Mouse (Mus musculus): ENCODE data around the gene Gm45521. TPM values are rescaled to one million over a fixed set of nuclear protein-coding genes. Genes with fewer than 3 reads are reported as not detected.
A peak's percentile ranks its signal among the peaks of the same experiment; 100 is the strongest.

Gm45521 gene
- polyA plus RNA-seq, 1 experiment = not detected

DNA sequence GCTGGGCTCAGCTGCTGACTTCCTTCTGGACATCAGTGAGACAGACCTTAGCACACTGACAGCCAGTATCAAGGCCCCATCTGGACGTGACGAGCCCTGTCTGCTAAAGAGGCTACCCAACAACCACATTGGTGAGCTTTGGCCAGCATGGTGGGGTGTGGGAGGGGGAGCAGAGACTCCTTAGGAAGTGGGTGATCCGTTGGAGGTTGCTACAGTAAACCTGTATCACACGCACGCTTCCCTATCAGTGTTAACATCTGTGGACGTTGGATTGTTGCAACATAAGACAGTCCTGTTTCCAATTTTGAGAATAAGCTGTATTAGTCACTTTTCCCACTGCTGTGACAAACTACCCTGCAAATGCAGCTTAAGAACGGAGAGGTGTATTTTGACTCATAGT is 28.1 kb upstream of the Gm45521 start:
- no peak overlapping the region for H3K4me3 ChIP-seq (ENCODE audit: insufficient read depth, low read length)
- H3K4me1 ChIP-seq (ENCODE audit: control insufficient read depth, insufficient read depth, low read length) = peaks cover 2% of the 10 kb centered on the region; the same call in 1 of the 2 replicates
- TF ChIP-seq POLR2A (IDR thresholded peaks at IDR 0.05; ENCODE audit: extremely low read depth, insufficient read depth, low read length) (no peak), CTCF (IDR thresholded peaks at IDR 0.05; ENCODE audit: extremely low read depth, insufficient read depth, low read length) (no peak)
- no peak overlapping the region for H3K27ac ChIP-seq (ENCODE audit: insufficient read depth, low read length)

GRCm38 (mm10) chr14:7932151-7932550 is 24.9 kb upstream of the Gm45521 start:
- Histone ChIP-seq H3K4me1 (ENCODE audit: control insufficient read depth, insufficient read depth, low read length) (no peaks in the 10 kb centered on the region), H3K27ac (ENCODE audit: insufficient read depth, low read length) (no peak overlapping the region), H3K4me3 (ENCODE audit: insufficient read depth, low read length) (no peak overlapping the region)
- TF ChIP-seq POLR2A (IDR thresholded peaks at IDR 0.05; ENCODE audit: extremely low read depth, insufficient read depth, low read length) (no peak), CTCF (IDR thresholded peaks at IDR 0.05; ENCODE audit: extremely low read depth, insufficient read depth, low read length) (no peak)

DNA sequence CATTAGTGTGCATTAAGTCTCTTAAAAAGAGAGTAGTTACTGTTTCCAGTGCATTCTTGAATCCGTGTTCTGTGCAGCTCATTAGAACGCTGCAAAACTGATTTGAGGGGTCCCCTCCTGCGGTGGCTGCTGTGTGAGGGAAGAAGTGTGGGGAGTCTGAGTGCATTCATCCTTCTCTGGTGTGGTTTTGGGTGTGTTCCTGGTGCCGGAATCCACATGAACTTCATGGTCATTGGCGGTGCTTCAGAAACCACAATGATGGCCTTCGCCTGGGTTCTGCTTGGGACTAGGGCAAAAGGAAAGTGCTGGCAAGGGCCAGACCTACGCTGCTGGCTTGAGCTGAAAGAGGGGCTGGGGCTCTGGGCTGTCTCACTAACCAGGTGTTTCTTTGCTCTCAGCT is 22.9 kb upstream of the Gm45521 start:
- TF ChIP-seq CTCF (IDR thresholded peaks at IDR 0.05; ENCODE audit: extremely low read depth, insufficient read depth, low read length) = no peak
- TF ChIP-seq POLR2A (IDR thresholded peaks at IDR 0.05; ENCODE audit: extremely low read depth, insufficient read depth, low read length) = no peak
- Histone ChIP-seq H3K4me3 (ENCODE audit: insufficient read depth, low read length) (no peak overlapping the region), H3K4me1 (ENCODE audit: control insufficient read depth, insufficient read depth, low read length) (no peaks in the 10 kb centered on the region), H3K27ac (ENCODE audit: insufficient read depth, low read length) (no peak overlapping the region)

GRCm38 (mm10) chr14:7937052-7937630 is 19.9 kb upstream of the Gm45521 start:
- no peak overlapping the region for H3K27ac ChIP-seq (ENCODE audit: insufficient read depth, low read length)

DNA sequence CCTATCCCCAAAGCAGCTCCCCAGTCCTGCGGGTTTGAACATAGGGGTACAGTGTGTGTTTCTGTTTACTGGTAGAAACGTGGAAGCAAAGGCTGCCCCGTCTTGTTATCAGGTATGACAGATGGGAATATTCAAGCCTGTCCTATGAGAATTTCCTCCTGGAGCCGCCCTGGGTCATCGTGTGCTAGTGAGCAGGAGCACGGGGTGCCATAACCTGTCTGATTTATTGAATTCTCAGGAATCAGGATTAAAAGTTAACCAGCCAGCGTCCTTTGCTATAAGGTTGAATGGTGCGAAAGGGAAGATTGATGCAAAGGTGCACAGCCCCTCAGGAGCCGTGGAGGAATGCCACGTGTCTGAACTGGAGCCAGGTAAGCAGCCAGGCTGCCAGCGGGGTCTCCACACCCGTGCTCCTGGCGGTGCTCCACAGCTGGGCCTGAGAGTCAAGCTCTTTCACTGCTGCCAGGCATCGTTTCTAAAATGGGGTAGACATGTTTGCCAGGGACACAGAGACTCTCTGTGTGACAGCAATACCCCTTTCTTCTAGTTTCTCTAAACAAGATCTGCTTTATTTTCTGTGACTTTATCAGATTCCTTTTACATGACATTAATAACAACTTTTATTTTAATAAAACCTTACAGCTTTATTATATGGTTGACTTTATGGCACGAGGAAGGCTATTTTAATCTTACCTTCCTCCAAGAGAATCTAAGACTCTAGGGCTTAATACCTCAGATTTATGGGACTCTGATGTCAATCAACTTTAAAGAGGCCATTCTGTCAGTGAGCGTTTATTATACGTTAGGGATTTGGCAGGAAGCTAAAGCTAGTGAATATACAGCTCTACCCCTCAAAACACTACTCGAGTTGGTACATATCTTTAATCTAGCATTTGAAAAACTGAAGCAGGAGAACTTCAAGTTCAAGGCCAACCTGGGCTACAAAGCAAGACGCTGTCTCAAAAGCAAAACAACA is 18.0 kb upstream of the Gm45521 start:
- Histone ChIP-seq H3K4me1 (ENCODE audit: control insufficient read depth, insufficient read depth, low read length) (0 out of 2 replicates have a peak, but pooled peaks cover 1% of the 10 kb centered on the region), H3K4me3 (ENCODE audit: insufficient read depth, low read length) (no peak overlapping the region), H3K27ac (ENCODE audit: insufficient read depth, low read length) (no peak overlapping the region)
- TF ChIP-seq POLR2A (IDR thresholded peaks at IDR 0.05; ENCODE audit: extremely low read depth, insufficient read depth, low read length) (no peak), CTCF (IDR thresholded peaks at IDR 0.05; ENCODE audit: extremely low read depth, insufficient read depth, low read length) (no peak)

More at GRCm38 (mm10) chr14:7937052-7937630, 19.9 kb upstream of the Gm45521 start:
- no peaks in the 10 kb centered on the region for H3K4me1 ChIP-seq (ENCODE audit: control insufficient read depth, insufficient read depth, low read length)
- no peak overlapping the region for H3K4me3 ChIP-seq (ENCODE audit: insufficient read depth, low read length)
- no peak for TF ChIP-seq POLR2A (IDR thresholded peaks at IDR 0.05; ENCODE audit: extremely low read depth, insufficient read depth, low read length)
- TF ChIP-seq CTCF (IDR thresholded peaks at IDR 0.05; ENCODE audit: extremely low read depth, insufficient read depth, low read length) = peak; percentile 59

DNA sequence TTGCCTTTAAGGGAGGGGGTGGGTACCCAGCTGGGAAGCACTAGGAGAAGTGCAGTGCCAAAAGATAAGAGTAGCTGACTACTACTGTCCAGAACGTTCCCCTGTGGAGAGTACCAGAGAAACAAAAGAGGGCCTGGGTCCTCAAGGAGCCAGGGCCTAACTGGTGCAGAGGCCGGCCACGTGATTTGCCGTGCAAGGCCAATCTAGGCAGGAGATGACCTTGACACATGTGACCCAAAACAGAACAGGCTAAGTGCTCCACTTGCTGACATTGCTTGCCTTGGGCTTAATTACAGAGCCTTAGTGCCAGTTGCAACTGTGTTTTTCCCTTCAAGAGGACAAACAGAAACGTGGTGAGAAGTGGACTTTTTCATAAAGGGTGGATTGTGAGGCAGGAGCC is 15.7 kb upstream of the Gm45521 start:
- Histone ChIP-seq H3K4me1 (ENCODE audit: control insufficient read depth, insufficient read depth, low read length) (0 out of 2 replicates have a peak, but pooled peaks cover 1% of the 10 kb centered on the region), H3K4me3 (ENCODE audit: insufficient read depth, low read length) (no peak overlapping the region), H3K27ac (ENCODE audit: insufficient read depth, low read length) (no peak overlapping the region)
- TF ChIP-seq POLR2A (IDR thresholded peaks at IDR 0.05; ENCODE audit: extremely low read depth, insufficient read depth, low read length) = no peak
- TF ChIP-seq CTCF (IDR thresholded peaks at IDR 0.05; ENCODE audit: extremely low read depth, insufficient read depth, low read length) = no peak

DNA sequence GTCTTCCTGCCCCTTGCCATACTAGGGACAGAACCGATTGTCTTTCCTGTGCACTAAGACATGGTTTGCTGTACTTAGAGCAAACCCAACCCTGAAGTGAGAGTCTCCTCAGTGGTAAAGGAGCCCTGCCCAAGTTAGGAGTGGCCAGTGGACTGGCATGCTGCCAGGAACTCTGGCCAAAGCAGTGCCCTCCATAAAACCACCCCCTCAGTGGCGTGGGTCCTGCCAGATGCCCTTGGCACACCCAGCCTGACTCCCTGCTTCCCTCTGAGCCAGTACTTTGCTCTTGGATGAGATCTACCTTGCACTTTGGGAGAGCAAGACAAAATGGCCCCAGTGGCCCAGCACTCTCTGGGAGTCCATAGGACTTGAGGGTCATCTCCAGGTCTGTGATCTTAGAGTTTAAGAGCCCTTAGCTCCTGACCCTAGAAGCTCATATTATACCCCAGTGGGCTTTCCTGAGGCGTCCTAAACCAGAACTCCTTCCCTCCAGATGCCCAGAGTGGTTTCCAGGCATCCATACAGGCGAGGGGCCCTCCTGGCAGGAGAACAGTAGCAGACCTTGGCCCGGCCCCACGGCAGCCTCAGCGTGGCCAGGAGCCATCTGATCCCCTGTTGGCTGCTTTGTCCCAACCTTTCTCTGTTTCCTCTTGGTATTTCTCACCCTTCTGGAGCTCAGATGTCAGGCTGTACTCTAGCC is 13.8 kb upstream of the Gm45521 start:
- 0 out of 2 replicates have a peak, but pooled peaks cover 1% of the 10 kb centered on the region for H3K4me1 ChIP-seq (ENCODE audit: control insufficient read depth, insufficient read depth, low read length)
- H3K4me3 ChIP-seq (ENCODE audit: insufficient read depth, low read length) = no peak overlapping the region
- H3K27ac ChIP-seq (ENCODE audit: insufficient read depth, low read length) = no peak overlapping the region
- TF ChIP-seq CTCF (IDR thresholded peaks at IDR 0.05; ENCODE audit: extremely low read depth, insufficient read depth, low read length) (no peak), POLR2A (IDR thresholded peaks at IDR 0.05; ENCODE audit: extremely low read depth, insufficient read depth, low read length) (no peak)

GRCm38 (mm10) chr14:7943801-7944135 is 13.3 kb upstream of the Gm45521 start:
- 0 out of 2 replicates have a peak overlapping the region, but pooled peaks have one; percentile 71 for H3K27ac ChIP-seq (ENCODE audit: insufficient read depth, low read length)

DNA sequence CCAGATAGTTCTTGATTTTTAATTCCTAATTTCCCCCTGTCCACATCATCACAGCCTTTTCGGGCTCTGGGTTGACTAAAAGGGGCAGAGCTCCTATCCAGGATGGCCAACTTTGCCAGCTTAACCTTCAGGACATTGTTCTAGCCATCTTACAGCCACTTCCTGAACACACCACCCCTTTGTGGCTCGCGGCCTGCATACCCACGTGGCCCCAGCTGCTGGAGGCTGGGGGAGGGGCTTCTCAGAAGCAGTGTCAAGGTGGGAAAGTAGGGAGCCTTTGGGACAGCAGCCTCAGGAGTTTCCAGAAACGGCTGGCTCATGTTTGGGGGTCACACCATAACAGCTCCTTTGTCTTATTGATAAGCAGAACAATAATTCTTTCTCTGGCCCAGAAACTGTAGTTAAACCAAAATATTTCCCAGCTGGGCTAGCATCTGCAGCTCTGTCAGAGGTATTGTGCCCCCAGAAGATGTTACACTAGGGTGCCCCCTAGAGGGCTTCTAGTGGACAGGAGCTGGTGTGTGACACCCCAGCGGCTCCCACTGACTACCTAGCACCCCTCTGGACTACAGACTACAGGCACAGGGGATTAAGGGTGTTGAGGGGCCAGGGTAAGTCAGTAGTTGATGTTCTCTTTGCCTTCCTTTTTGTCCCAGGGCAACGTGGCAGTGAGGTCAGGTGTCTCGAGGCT is 12.6 kb upstream of the Gm45521 start:
- 0 out of 2 replicates have a peak, but pooled peaks have one; percentile 20 for TF ChIP-seq CTCF (IDR thresholded peaks at IDR 0.05; ENCODE audit: extremely low read depth, insufficient read depth, low read length)
- no peak for TF ChIP-seq POLR2A (IDR thresholded peaks at IDR 0.05; ENCODE audit: extremely low read depth, insufficient read depth, low read length)
- 0 out of 2 replicates have a peak, but pooled peaks cover 1% of the 10 kb centered on the region for H3K4me1 ChIP-seq (ENCODE audit: control insufficient read depth, insufficient read depth, low read length)
- H3K4me3 ChIP-seq (ENCODE audit: insufficient read depth, low read length) = no peak overlapping the region
- H3K27ac ChIP-seq (ENCODE audit: insufficient read depth, low read length) = peak overlapping the region; percentile 71; the same call in 1 of the 2 replicates

More at GRCm38 (mm10) chr14:7943801-7944135, 13.3 kb upstream of the Gm45521 start:
- Histone ChIP-seq H3K4me3 (ENCODE audit: insufficient read depth, low read length) (no peak overlapping the region), H3K4me1 (ENCODE audit: control insufficient read depth, insufficient read depth, low read length) (0 out of 2 replicates have a peak, but pooled peaks cover 1% of the 10 kb centered on the region)
- TF ChIP-seq CTCF (IDR thresholded peaks at IDR 0.05; ENCODE audit: extremely low read depth, insufficient read depth, low read length) = no peak
- TF ChIP-seq POLR2A (IDR thresholded peaks at IDR 0.05; ENCODE audit: extremely low read depth, insufficient read depth, low read length) = no peak
